Mouse (Mus musculus) hindbrain, embryonic 16.5 days (tissue): ENCODE data around the gene Mmp24. TPM values are rescaled to one million over a fixed set of nuclear protein-coding genes. Genes with fewer than 3 reads are reported as not detected.
A peak's percentile ranks its signal among the peaks of the same experiment; 100 is the strongest.

Experiments
- ATAC-seq: fragments of 200-750 bp; cut with Nextera tagmentation; 2 replicates; pipeline ENCODE4 v1.8.0; 2017; ENCODE audit warnings: moderate TSS enrichment, moderate library complexity
- H3K27ac ChIP-seq: fragments of 300-500 bp; sonication (generic); 2 replicates; pipeline ENCODE4 v1.5.1; 2014; ENCODE audit warnings: low read depth, mild to moderate bottlenecking, control low read depth, low read length, moderate library complexity
- H3K27me3 ChIP-seq: fragments of 300-500 bp; sonication (generic); replicated peaks from 2 replicates; pipeline ENCODE4 v1.6.1; 2014; ENCODE audit warnings: low read length; ENCODE audit not compliant: control insufficient read depth, insufficient read depth
- H3K36me3 ChIP-seq: fragments of 300-500 bp; sonication (generic); 2 replicates; pipeline ENCODE4 v1.6.1; 2014; ENCODE audit warnings: mild to moderate bottlenecking, low read length, moderate library complexity, mixed read lengths; ENCODE audit not compliant: control insufficient read depth, insufficient read depth
- H3K4me1 ChIP-seq: fragments of 300-500 bp; sonication (generic); 2 replicates; pipeline ENCODE4 v1.6.1; 2014; ENCODE audit warnings: low read depth, low read length; ENCODE audit not compliant: control insufficient read depth, insufficient read depth
- H3K4me2 ChIP-seq: fragments of 300-500 bp; sonication (generic); 2 replicates; pipeline ENCODE4 v1.6.1; 2014; ENCODE audit warnings: mild to moderate bottlenecking, low read length, control low read depth, moderate library complexity
- H3K4me3 ChIP-seq: fragments of 300-500 bp; sonication (generic); 2 replicates; pipeline ENCODE4 v1.5.1; 2014; ENCODE audit warnings: mild to moderate bottlenecking, low read length, control low read depth, moderate library complexity
- H3K9ac ChIP-seq: fragments of 300-500 bp; sonication (generic); 2 replicates; pipeline ENCODE4 v1.6.1; 2014; ENCODE audit warnings: low read depth, mild to moderate bottlenecking, control low read depth, low read length, moderate library complexity
- H3K9me3 ChIP-seq: fragments of 300-500 bp; sonication (generic); 2 replicates; pipeline ENCODE4 v1.6.1; 2014; ENCODE audit warnings: mild to moderate bottlenecking, low read length, moderate library complexity; ENCODE audit not compliant: control insufficient read depth
- WGBS: fragments of 180-500 bp; shearing (Covaris S2); extraction: QIAGEN DNeasy Blood & Tissue Kit; methylation state at CpG from one replicate; pipeline ENCODE4 v1.1.7; 2014; 5-methylcytosine and 5-hydroxymethylcytosine counted together
- polyA plus RNA-seq: library from polyadenylated mRNA; unstranded; fragments of >200 nt; fragmentation: Nextera tagmentation; extraction: Ambion mirVana; gene quantifications from 2 replicates; pipeline ENCODE4 v1.2.1, GENCODE M21; 2015

Mmp24 gene
- polyA plus RNA-seq, 1 experiment from 2014 or later, result 16.8 TPM

GRCm38 (mm10) chr2:155742211-155742610 lies 32.9 kb upstream of the Mmp24 start:
- H3K9me3 ChIP-seq, result no peaks in the 10 kb centered on the region
- WGBS, result 81% methylated on average over 11 of the region's 11 CpGs

GRCm38 (mm10) chr2:155742931-155743337 lies 32.2 kb upstream of the Mmp24 start:
- H3K4me2 ChIP-seq, result no peak overlapping the region
- no peaks in the 10 kb centered on the region for H3K9me3 ChIP-seq
- H3K27ac ChIP-seq, result no peak overlapping the region
- 76% methylated on average over 12 of the region's 12 CpGs for WGBS
- no peak overlapping the region for H3K9ac ChIP-seq
- H3K36me3 ChIP-seq, result no peaks in the 10 kb centered on the region
- H3K27me3 ChIP-seq, result no peaks in the 10 kb centered on the region
- no peak overlapping the region for H3K4me3 ChIP-seq
- ATAC-seq, result no peak
- H3K4me1 ChIP-seq, result no peaks in the 10 kb centered on the region

More at GRCm38 (mm10) chr2:155742211-155742610, 32.9 kb upstream of the Mmp24 start:
- no peaks in the 10 kb centered on the region for H3K27me3 ChIP-seq
- ATAC-seq, result no peak
- H3K9ac ChIP-seq, result no peak overlapping the region
- no peaks in the 10 kb centered on the region for H3K36me3 ChIP-seq
- H3K4me1 ChIP-seq, result no peaks in the 10 kb centered on the region
- no peak overlapping the region for H3K27ac ChIP-seq
- H3K4me2 ChIP-seq, result no peak overlapping the region
- H3K4me3 ChIP-seq, result no peak overlapping the region

- H3K27ac ChIP-seq, result no peak overlapping the region
- no peaks in the 10 kb centered on the region for H3K27me3 ChIP-seq
- no peak overlapping the region for H3K4me3 ChIP-seq
- no peak for ATAC-seq
- no peaks in the 10 kb centered on the region for H3K4me1 ChIP-seq
- H3K9me3 ChIP-seq, result no peaks in the 10 kb centered on the region
- H3K9ac ChIP-seq, result no peak overlapping the region
- H3K36me3 ChIP-seq, result no peaks in the 10 kb centered on the region
- H3K4me2 ChIP-seq, result no peak overlapping the region
- 91% methylated on average over 9 of the region's 9 CpGs for WGBS
Observed at GRCm38 (mm10) chr2:155743351-155743750, 31.8 kb upstream of the Mmp24 start.

- ATAC-seq, result no peak
- no peaks in the 10 kb centered on the region for H3K4me1 ChIP-seq
- H3K4me3 ChIP-seq, result no peak overlapping the region
- H3K9me3 ChIP-seq, result no peaks in the 10 kb centered on the region
- 69% methylated on average over 3 of the region's 3 CpGs for WGBS
- H3K4me2 ChIP-seq, result no peak overlapping the region
- H3K27me3 ChIP-seq, result no peaks in the 10 kb centered on the region
- H3K27ac ChIP-seq, result no peak overlapping the region
- H3K9ac ChIP-seq, result no peak overlapping the region
- H3K36me3 ChIP-seq, result no peaks in the 10 kb centered on the region
Observed at GRCm38 (mm10) chr2:155745487-155745886, 29.7 kb upstream of the Mmp24 start.

GRCm38 (mm10) chr2:155749394-155749793 lies 25.7 kb upstream of the Mmp24 start:
- H3K36me3 ChIP-seq, result no peaks in the 10 kb centered on the region
- H3K27me3 ChIP-seq, result peaks cover 3% of the 10 kb centered on the region; the same call in 1 of the 2 replicates
- no peaks in the 10 kb centered on the region for H3K9me3 ChIP-seq
- H3K9ac ChIP-seq, result no peak overlapping the region
- WGBS, result 80% methylated on average over 4 of the region's 4 CpGs
- H3K4me3 ChIP-seq, result no peak overlapping the region
- no peak overlapping the region for H3K4me2 ChIP-seq
- ATAC-seq, result no peak
- peaks cover 6% of the 10 kb centered on the region for H3K4me1 ChIP-seq
- no peak overlapping the region for H3K27ac ChIP-seq

GRCm38 (mm10) chr2:155751014-155751786 lies 23.9 kb upstream of the Mmp24 start, which contains the start of gene Procr:
TSS of gene Procr (plus strand) at chr2:155751117.
- H3K4me1 ChIP-seq, result peaks cover 6% of the 10 kb centered on the region
- H3K27me3 ChIP-seq, result peaks cover 3% of the 10 kb centered on the region; the same call in 1 of the 2 replicates
- peak within 1 kb of the TSS; percentile 48 for H3K9ac ChIP-seq
- peak within 1 kb of the TSS; percentile 62 for H3K4me2 ChIP-seq
- H3K4me3 ChIP-seq, result peak within 1 kb of the TSS; percentile 34
- no peaks in the 10 kb centered on the region for H3K9me3 ChIP-seq
- no peak within 1 kb of the TSS for H3K27ac ChIP-seq
- no peaks in the 10 kb centered on the region for H3K36me3 ChIP-seq
- 5% methylated on average over 25 of the region's 25 CpGs for WGBS
- ATAC-seq, result no peak

GRCm38 (mm10) chr2:155755746-155756145 lies 19.4 kb upstream of the Mmp24 start:
- Histone ChIP-seq H3K4me1 (peaks cover 5% of the 10 kb centered on the region), H3K27ac (no peak overlapping the region), H3K9ac (no peak overlapping the region), H3K27me3 (peaks cover 3% of the 10 kb centered on the region; the same call in 1 of the 2 replicates), H3K4me3 (no peak overlapping the region), H3K9me3 (no peaks in the 10 kb centered on the region), H3K4me2 (no peak overlapping the region), H3K36me3 (no peaks in the 10 kb centered on the region)
- no peak for ATAC-seq
- WGBS, result 0% methylated on average over 1 of the region's 1 CpGs

GRCm38 (mm10) chr2:155756855-155757566 lies 18.1 kb upstream of the Mmp24 start:
- no peaks in the 10 kb centered on the region for H3K9me3 ChIP-seq
- 63% methylated on average over 14 of the region's 14 CpGs for WGBS
- no peak for ATAC-seq

More at GRCm38 (mm10) chr2:155756855-155757566, 18.1 kb upstream of the Mmp24 start:
- no peaks in the 10 kb centered on the region for H3K36me3 ChIP-seq
- H3K27me3 ChIP-seq, result no peaks in the 10 kb centered on the region
- no peak overlapping the region for H3K9ac ChIP-seq
- H3K4me2 ChIP-seq, result no peak overlapping the region
- H3K4me3 ChIP-seq, result no peak overlapping the region
- no peaks in the 10 kb centered on the region for H3K4me1 ChIP-seq
- H3K27ac ChIP-seq, result no peak overlapping the region
